In genomic region chr9:15280491-15280879, GRCm38 (mm10) we compare ENCODE assay signal across 8 mouse cellular contexts. TPM values are rescaled to one million over a fixed set of nuclear protein-coding genes. Genes with fewer than 3 reads are reported as not detected.
DNase-seq lines count a peak whose midpoint lies in the region; ATAC-seq lines count a peak whose summit lies in the region.

No protein-coding gene starts in this region.

- H3K9me3 ChIP-seq in lung, embryonic 15.5 days: no peaks in the 10 kb centered on the region
- no peaks in the 10 kb centered on the region for H3K9me3 ChIP-seq in embryonic facial prominence, embryonic 15.5 days (replicated peaks)
- no peaks in the 10 kb centered on the region for H3K9me3 ChIP-seq in limb, embryonic 11.5 days (ENCODE audit: control insufficient read depth, low read length)
- no peaks in the 10 kb centered on the region for H3K9me3 ChIP-seq in neural tube, embryonic 14.5 days (ENCODE audit: control insufficient read depth, low read length)

- DNase-seq in lung, postnatal 25 days (ENCODE audit: low spot score): no peak
- DNase-seq in limb, embryonic 11.5 days (ENCODE audit: low spot score): no peak
- DNase-seq in cerebellum, adult 11 months: no peak
- DNase-seq in left cerebral cortex, adult 11 months (ENCODE audit: low spot score): no peak
- no peak for DNase-seq in layer of hippocampus, postnatal 14 days (ENCODE audit: low spot score in 2 of 2)

- WGBS in lung, embryonic 15.5 days: 35% methylated on average over 5 of the region's 5 CpGs
- WGBS in embryonic facial prominence, embryonic 15.5 days: 46% methylated on average over 5 of the region's 5 CpGs
- WGBS in limb, embryonic 11.5 days: 47% methylated on average over 5 of the region's 5 CpGs
- 48% methylated on average over 5 of the region's 5 CpGs for WGBS in neural tube, embryonic 14.5 days

- H3K36me3 ChIP-seq in lung, embryonic 15.5 days: peaks cover 8% of the 10 kb centered on the region
- peaks cover 17% of the 10 kb centered on the region for H3K36me3 ChIP-seq in embryonic facial prominence, embryonic 15.5 days
- H3K36me3 ChIP-seq in limb, embryonic 11.5 days (ENCODE audit: control insufficient read depth, insufficient read depth, low read length): peaks cover 4% of the 10 kb centered on the region; the same call in 1 of the 2 replicates
- H3K36me3 ChIP-seq in neural tube, embryonic 14.5 days (ENCODE audit: control insufficient read depth, insufficient read depth, low read length): peaks cover 1% of the 10 kb centered on the region; the same call in 1 of the 2 replicates

- H3K9ac ChIP-seq in lung, embryonic 15.5 days: peak overlapping the region; percentile 61
- H3K9ac ChIP-seq in embryonic facial prominence, embryonic 15.5 days: peak overlapping the region; percentile 95
- peak overlapping the region; percentile 74 for H3K9ac ChIP-seq in limb, embryonic 11.5 days (ENCODE audit: low read length)
- H3K9ac ChIP-seq in neural tube, embryonic 14.5 days (replicated peaks; ENCODE audit: low read depth, low read length): peak overlapping the region; percentile 90

- H3K27me3 ChIP-seq in lung, embryonic 15.5 days: no peaks in the 10 kb centered on the region
- H3K27me3 ChIP-seq in embryonic facial prominence, embryonic 15.5 days: no peaks in the 10 kb centered on the region
- no peaks in the 10 kb centered on the region for H3K27me3 ChIP-seq in limb, embryonic 11.5 days (ENCODE audit: control insufficient read depth, insufficient read depth, low read length)
- no peaks in the 10 kb centered on the region for H3K27me3 ChIP-seq in neural tube, embryonic 14.5 days (ENCODE audit: control insufficient read depth, insufficient read depth, low read length)

- H3K4me2 ChIP-seq in lung, embryonic 15.5 days: peak overlapping the region; percentile 65
- peak overlapping the region; percentile 63 for H3K4me2 ChIP-seq in embryonic facial prominence, embryonic 15.5 days (replicated peaks)
- H3K4me2 ChIP-seq in limb, embryonic 11.5 days (ENCODE audit: low read depth, severe bottlenecking): peak overlapping the region; percentile 78
- peak overlapping the region; percentile 87 for H3K4me2 ChIP-seq in neural tube, embryonic 14.5 days (ENCODE audit: low read depth, low read length)

- peak overlapping the region; percentile 77 for H3K4me3 ChIP-seq in lung, embryonic 15.5 days
- peak overlapping the region; percentile 68 for H3K4me3 ChIP-seq in embryonic facial prominence, embryonic 15.5 days (replicated peaks)
- peak overlapping the region; percentile 97 for H3K4me3 ChIP-seq in limb, embryonic 11.5 days (ENCODE audit: low read depth, low read length)
- H3K4me3 ChIP-seq in neural tube, embryonic 14.5 days (ENCODE audit: low read depth, low read length): peak overlapping the region; percentile 85

- no peak for ATAC-seq in lung, embryonic 15.5 days (ENCODE audit: borderline replicate concordance, extremely low read depth, low FRiP score, low TSS enrichment)
- ATAC-seq in embryonic facial prominence, embryonic 15.5 days (ENCODE audit: insufficient number of reproducible peaks, low FRiP score, low TSS enrichment, low read depth): no peak
- ATAC-seq in limb, embryonic 11.5 days (ENCODE audit: insufficient number of reproducible peaks, low FRiP score, low TSS enrichment, low read depth): no peak
- 0 out of 2 replicates have a peak, but pooled peaks have one; percentile 1 for ATAC-seq in neural tube, embryonic 14.5 days (ENCODE audit: low read depth)

- H3K27ac ChIP-seq in lung, embryonic 15.5 days: no peak overlapping the region
- peak overlapping the region; percentile 89 for H3K27ac ChIP-seq in embryonic facial prominence, embryonic 15.5 days (replicated peaks)
- H3K27ac ChIP-seq in limb, embryonic 11.5 days (replicated peaks; ENCODE audit: low read depth, low read length): no peak overlapping the region
- peak overlapping the region; percentile 62; the same call in 1 of the 2 replicates for H3K27ac ChIP-seq in neural tube, embryonic 14.5 days (ENCODE audit: low read depth, low read length)

- peaks cover 11% of the 10 kb centered on the region for H3K4me1 ChIP-seq in lung, embryonic 15.5 days
- H3K4me1 ChIP-seq in embryonic facial prominence, embryonic 15.5 days: peaks cover 24% of the 10 kb centered on the region
- peaks cover 5% of the 10 kb centered on the region; the same call in 1 of the 2 replicates for H3K4me1 ChIP-seq in limb, embryonic 11.5 days (ENCODE audit: control insufficient read depth, insufficient read depth, low read length)
- H3K4me1 ChIP-seq in neural tube, embryonic 14.5 days (ENCODE audit: control insufficient read depth, insufficient read depth, low read length): peaks cover 15% of the 10 kb centered on the region

RNA-seq across cellular contexts. Expression of gene Med17, which starts 0.8 kb away (rescaled TPM):
- 34.4 and 35.7 TPM in 2 replicates for polyA plus RNA-seq in lung, embryonic 15.5 days (2015; fragmentation: Nextera tagmentation; extraction: Ambion mirVana)
- polyA plus RNA-seq in embryonic facial prominence, embryonic 15.5 days (2015; fragmentation: Nextera tagmentation; extraction: Ambion mirVana): 30.7 and 34.6 TPM in 2 replicates
- polyA plus RNA-seq in limb, embryonic 11.5 days (2014; fragmentation: Nextera tagmentation; extraction: Ambion mirVana): 42.1 and 46.6 TPM in 2 replicates
- polyA plus RNA-seq in neural tube, embryonic 14.5 days (2014; fragmentation: Nextera tagmentation; extraction: Ambion mirVana): 33.0 and 41.8 TPM in 2 replicates
- 10 to 100 TPM; 35.4 to 36.7 TPM for total RNA-seq in layer of hippocampus, postnatal 14 days (2021)

RNA-seq across cellular contexts. Expression of gene Taf1d, which starts 25.5 kb away (rescaled TPM):
- polyA plus RNA-seq in lung, embryonic 15.5 days (2015; fragmentation: Nextera tagmentation; extraction: Ambion mirVana): 67.5 and 67.7 TPM in 2 replicates
- polyA plus RNA-seq in embryonic facial prominence, embryonic 15.5 days (2015; fragmentation: Nextera tagmentation; extraction: Ambion mirVana): 66.5 and 68.9 TPM in 2 replicates
- polyA plus RNA-seq in limb, embryonic 11.5 days (2014; fragmentation: Nextera tagmentation; extraction: Ambion mirVana): 80.5 and 82.7 TPM in 2 replicates
- polyA plus RNA-seq in neural tube, embryonic 14.5 days (2014; fragmentation: Nextera tagmentation; extraction: Ambion mirVana): 48.1 and 49.2 TPM in 2 replicates
- 10 to 100 TPM; 40.4 to 44.7 TPM for total RNA-seq in layer of hippocampus, postnatal 14 days (2021)

RNA-seq across cellular contexts. Expression of gene 4931406C07Rik, which starts 25.8 kb away (rescaled TPM):
- 9.0 and 10.0 TPM in 2 replicates for polyA plus RNA-seq in lung, embryonic 15.5 days (2015; fragmentation: Nextera tagmentation; extraction: Ambion mirVana)
- polyA plus RNA-seq in embryonic facial prominence, embryonic 15.5 days (2015; fragmentation: Nextera tagmentation; extraction: Ambion mirVana): 9.8 and 12.5 TPM in 2 replicates
- polyA plus RNA-seq in limb, embryonic 11.5 days (2014; fragmentation: Nextera tagmentation; extraction: Ambion mirVana): 6.6 and 7.5 TPM in 2 replicates
- 13.4 and 13.6 TPM in 2 replicates for polyA plus RNA-seq in neural tube, embryonic 14.5 days (2014; fragmentation: Nextera tagmentation; extraction: Ambion mirVana)
- 10 to 100 TPM; 23.4 to 25.0 TPM for total RNA-seq in layer of hippocampus, postnatal 14 days (2021)

RNA-seq across cellular contexts. Expression of gene Vstm5, which starts 41.6 kb away (rescaled TPM):
- 0.82 and 1.3 TPM in 2 replicates for polyA plus RNA-seq in lung, embryonic 15.5 days (2015; fragmentation: Nextera tagmentation; extraction: Ambion mirVana)
- polyA plus RNA-seq in embryonic facial prominence, embryonic 15.5 days (2015; fragmentation: Nextera tagmentation; extraction: Ambion mirVana): 6.7 and 7.6 TPM in 2 replicates
- 1.5 and 1.9 TPM in 2 replicates for polyA plus RNA-seq in limb, embryonic 11.5 days (2014; fragmentation: Nextera tagmentation; extraction: Ambion mirVana)
- 32.9 and 41.8 TPM in 2 replicates for polyA plus RNA-seq in neural tube, embryonic 14.5 days (2014; fragmentation: Nextera tagmentation; extraction: Ambion mirVana)
- 1 to 10 TPM; 6.3 to 7.2 TPM for total RNA-seq in layer of hippocampus, postnatal 14 days (2021)

Comparison
In these comparisons a context has a peak if more than half of its experiments do, and no peak if none do; other contexts are left out.
1. H3K27ac ChIP-seq: peak in embryonic facial prominence, embryonic 15.5 days (single experiment) and neural tube, embryonic 14.5 days (single experiment); none in lung, embryonic 15.5 days (single experiment) and limb, embryonic 11.5 days (single experiment).
2. Peak in every context shown above with its lines, with median percentiles within 50 percentile points of each other: H3K4me2 ChIP-seq, H3K4me3 ChIP-seq and H3K9ac ChIP-seq.